Mouse (Mus musculus): ENCODE results near the gene Zcchc2. TPM values are rescaled to one million over a fixed set of nuclear protein-coding genes. Genes with fewer than 3 reads are reported as not detected.

Zcchc2 gene
- total RNA-seq, 2 experiments from 2014 or later: 8.6 to 9.6 TPM

DNA sequence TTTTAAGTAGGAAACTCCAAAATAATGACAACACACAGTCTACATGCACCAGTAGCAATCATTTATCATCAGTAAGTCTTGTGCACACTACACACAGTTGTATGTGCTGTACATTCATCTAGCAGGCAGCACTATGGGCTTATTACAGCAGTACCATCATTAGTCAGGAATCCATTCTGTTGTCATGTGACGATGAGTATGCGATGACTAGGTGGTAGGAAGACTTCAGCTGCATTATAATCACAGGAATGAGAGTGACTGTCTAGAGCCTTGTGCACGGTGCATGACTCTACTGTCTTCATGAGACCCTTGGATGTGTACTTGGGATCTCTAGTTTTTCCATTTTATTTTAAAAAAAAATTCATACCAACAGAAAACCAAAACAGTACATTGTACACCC lies 6.0 kb upstream of the Zcchc2 start:
- DNase-seq: no peak
- intact Hi-C loops (cut with DNase I): no loop called here

DNA sequence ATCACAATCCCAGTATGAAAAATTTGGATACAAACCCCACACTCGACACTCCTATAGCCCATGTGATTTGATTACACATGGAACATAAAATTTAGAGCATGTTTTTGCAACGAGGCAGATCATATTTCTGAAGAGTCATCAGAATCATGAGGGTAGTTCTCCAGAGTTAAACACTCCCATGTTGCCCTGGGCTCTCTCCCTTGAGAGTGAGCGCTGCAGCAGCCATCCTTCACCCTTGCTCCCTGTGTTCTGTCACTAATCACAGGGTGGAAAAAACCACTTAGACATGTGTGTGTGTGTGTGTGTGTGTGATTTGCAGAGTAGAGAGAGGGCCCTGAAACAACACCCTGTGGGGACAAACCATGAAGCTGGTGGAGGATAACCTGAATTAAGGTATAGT lies 2.0 kb upstream of the Zcchc2 start:
- no peak for DNase-seq
- intact Hi-C loops (cut with DNase I): no loop called here

DNA sequence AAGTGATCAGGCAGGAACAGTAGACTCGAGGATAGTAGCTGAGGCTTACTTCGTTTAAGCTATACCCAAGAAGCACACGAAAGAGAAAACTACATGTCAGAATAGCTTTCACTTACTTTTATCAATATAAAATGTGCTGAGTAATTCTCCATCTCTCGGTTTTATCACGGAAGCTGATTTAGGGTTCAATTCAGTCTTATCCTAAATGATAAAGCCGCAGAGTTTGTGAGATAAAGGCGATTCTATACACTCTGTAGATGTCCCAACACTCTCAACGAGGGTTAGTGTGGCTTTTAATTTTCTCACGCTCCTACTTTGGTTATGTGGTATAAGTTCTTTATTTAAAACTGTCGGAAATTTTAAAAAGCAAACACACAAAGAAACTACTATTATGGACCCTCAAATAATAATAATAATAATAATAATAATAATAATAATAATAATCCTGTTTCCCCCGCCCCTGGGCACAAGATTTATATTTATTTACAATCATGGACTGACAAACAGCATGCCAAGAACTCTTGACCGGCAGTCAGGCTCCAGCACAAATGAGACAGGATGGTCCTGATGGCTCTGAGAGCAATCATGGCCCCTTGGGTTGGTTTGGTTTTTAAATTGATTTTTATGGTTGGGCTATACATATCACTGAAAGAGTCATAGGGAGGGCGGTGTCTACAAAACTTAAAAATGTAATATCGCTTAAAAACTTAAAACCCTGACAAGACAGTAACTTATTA lies 1.1 kb upstream of the Zcchc2 start:
- DNase-seq: no peak
- intact Hi-C loops (cut with DNase I): no loop called here

- intact Hi-C loops (cut with DNase I): no loop called here
Measured at GRCm38 (mm10) chr1:105989640-105989984, 594 bp upstream of the Zcchc2 start.

DNA sequence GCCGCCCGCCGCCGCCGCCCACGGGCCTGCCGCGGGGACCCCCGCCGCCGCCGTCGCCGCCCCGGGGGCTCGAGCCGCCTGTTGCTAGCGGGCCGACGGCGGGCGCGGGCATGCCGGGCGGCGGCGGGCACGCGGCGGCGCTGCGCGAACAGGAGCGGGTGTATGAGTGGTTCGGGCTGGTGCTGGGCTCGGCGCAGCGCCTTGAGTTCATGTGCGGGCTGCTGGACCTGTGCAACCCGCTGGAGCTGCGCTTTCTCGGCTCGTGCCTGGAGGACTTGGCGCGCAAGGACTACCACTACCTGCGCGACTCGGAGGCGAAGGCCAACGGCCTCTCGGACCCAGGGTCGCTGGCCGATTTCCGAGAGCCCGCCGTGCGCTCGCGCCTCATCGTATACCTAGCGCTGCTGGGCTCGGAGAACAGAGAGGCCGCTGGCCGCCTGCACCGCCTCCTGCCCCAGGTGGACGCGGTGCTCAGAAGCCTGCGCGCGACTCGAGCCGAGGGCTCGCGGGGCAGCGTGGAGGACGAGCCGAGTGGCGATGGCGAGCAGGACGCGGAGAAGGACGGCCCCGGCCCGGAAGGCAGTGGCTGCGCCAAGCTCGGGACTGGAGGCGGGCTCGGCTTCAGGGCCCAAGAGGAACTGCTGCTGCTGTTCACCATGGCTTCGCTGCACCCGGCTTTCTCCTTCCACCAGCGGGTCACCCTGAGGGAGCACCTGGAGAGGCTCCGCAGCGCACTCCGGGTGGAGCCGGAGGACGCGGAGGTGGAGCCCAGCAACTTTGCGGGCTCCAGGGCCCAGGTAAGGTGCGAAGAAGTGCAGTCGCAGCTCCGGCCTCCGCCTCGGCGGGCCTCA lies 930 bp downstream of the Zcchc2 start:
- intact Hi-C loops (cut with DNase I): loop anchor here (2.0 to 10.0 kb wide), 4 partner anchors 44 to 326 kb away; partner anchors contain the start of genes Pign and Relch
- DNase-seq: peak; percentile 46 to 63

More at GRCm38 (mm10) chr1:105989640-105989984, 594 bp upstream of the Zcchc2 start:
- no peak for DNase-seq

GRCm38 (mm10) chr1:105991931-105992837 lies 2.0 kb downstream of the Zcchc2 start:
- intact Hi-C loops (cut with DNase I): loop anchor here (2.0 to 10.0 kb wide), 4 partner anchors 45 to 327 kb away; partner anchors contain the start of genes Pign and Relch
- no peak for DNase-seq

- no peak for DNase-seq
- intact Hi-C loops (cut with DNase I): loop anchor here (5.0 to 10.0 kb wide), 2 partner anchors 101 to 328 kb away; partner anchors contain the start of genes Pign and Relch
Measured at GRCm38 (mm10) chr1:105993196-105993595, 3.0 kb downstream of the Zcchc2 start.

GRCm38 (mm10) chr1:105993601-105994209 lies 3.5 kb downstream of the Zcchc2 start:
- peak; percentile 79 to 80 for DNase-seq
- intact Hi-C loops (cut with DNase I): loop anchor here (5.0 to 10.0 kb wide), 2 partner anchors 101 to 329 kb away; partner anchors contain the start of genes Pign and Relch

DNA sequence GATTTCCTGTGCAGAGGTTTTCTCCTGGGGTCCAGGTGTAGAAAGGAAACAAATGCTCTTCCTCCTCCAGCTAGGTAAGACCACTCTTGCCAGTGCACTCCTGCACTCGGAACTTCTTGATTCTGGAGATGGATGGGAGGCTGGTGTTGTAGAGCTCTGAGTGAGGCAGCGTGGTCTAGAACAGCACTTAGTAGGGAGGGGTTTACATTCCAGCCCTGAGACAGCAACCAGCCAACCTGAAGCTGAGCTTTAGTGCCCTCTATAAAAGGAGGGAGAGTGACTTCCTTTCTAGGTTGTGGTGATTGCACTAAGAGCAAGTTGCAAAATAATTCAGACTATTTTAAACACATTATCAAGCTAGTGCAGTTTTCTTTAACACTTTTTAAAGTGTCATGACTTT lies 5.8 kb downstream of the Zcchc2 start:
- no peak for DNase-seq
- intact Hi-C loops (cut with DNase I): loop anchor here (10.0 kb wide), 1 partner anchor 331 kb away; the partner anchor contains the start of genes Pign and Relch

DNA sequence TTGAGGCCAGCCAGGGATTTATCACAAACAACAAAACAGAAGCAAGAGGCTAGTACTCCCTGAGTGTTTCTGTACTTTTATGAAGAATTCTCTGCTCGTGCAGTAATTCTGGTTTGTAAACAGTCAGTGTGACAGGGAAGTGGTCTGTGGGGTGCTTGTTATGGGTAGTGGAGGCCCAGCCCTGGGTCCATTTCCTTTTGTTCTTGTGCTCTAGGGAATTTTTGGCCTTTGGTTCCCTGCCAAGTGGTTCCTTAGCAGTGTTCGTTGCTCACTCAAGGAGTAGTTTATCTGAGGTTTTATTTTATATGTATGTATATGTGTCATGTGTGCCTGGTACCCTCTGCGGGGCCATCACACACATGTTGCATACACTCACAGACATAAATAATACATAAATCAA lies 7.1 kb downstream of the Zcchc2 start:
- intact Hi-C loops (cut with DNase I): loop anchor here (10.0 kb wide), 1 partner anchor 332 kb away; the partner anchor contains the start of genes Pign and Relch
- no peak for DNase-seq

DNA sequence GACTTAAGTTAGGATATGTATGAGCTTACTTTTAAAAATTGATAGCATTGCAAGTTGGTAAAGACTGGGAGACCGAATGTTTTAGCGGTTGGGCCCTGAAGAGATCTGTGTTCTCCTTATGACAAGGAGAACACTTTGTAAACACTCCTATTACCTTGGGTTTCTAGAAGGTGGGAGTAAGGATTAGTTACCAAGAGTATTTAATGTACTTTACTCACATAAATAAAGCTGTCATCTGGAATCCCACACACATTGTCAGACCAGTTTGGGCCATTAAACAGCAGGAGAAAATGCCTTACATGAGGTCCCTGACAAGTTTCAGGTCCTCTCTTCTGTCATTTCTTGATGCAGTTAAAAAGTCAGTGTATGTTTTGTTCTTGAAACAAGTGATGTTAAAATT lies 9.6 kb downstream of the Zcchc2 start:
- intact Hi-C loops (cut with DNase I): loop anchor here (10.0 kb wide), 1 partner anchor 335 kb away; the partner anchor contains the start of genes Pign and Relch
- no peak for DNase-seq

DNA sequence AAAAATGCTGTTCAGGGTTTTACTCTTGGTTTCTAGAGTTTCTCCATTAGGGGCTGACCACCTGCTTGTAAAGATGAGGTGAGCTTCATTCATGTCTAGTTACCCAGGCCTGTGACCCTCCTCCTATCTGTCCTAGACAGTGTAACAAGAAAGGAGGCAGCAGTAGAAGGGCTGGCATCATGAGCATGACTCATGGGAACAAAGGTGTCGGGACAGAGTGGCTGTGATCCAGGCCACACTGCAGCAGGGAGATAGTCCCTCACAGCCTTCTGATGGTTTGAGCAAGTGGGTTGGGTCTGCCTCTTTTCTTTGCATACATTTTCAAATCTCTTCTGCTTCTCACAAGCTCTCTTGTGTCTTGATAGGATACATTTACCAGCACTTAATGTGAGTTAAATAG lies 17.4 kb downstream of the Zcchc2 start:
- DNase-seq: no peak
- intact Hi-C loops (cut with DNase I): no loop called here

- DNase-seq: no peak
- intact Hi-C loops (cut with DNase I): no loop called here
Measured at GRCm38 (mm10) chr1:106011097-106011496, 20.9 kb downstream of the Zcchc2 start.

GRCm38 (mm10) chr1:106013759-106014158 lies 23.6 kb downstream of the Zcchc2 start:
- intact Hi-C loops (cut with DNase I): no loop called here
- no peak for DNase-seq

DNA sequence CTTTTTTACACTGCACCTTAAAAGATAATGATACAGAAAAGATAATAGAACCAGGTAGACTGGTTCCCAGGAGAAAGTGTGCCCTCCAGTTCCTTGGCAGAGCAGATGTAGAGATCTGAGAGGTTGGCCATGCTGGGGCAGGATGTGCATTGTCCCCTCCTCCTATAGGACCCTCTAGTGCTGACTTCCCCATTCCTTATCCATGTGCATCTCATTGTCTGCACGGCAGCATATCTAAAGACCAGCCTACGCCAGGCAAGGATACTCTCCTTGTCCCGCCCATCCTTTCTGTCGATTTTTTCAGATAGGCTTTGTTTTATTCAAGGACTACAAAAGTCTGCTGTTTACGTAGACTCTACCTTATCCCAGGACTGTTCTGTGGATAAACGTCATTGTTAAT lies 26.1 kb downstream of the Zcchc2 start:
- no peak for DNase-seq
- intact Hi-C loops (cut with DNase I): no loop called here

GRCm38 (mm10) chr1:106019854-106020253 lies 29.6 kb downstream of the Zcchc2 start:
- no peak for DNase-seq
- intact Hi-C loops (cut with DNase I): no loop called here

DNA sequence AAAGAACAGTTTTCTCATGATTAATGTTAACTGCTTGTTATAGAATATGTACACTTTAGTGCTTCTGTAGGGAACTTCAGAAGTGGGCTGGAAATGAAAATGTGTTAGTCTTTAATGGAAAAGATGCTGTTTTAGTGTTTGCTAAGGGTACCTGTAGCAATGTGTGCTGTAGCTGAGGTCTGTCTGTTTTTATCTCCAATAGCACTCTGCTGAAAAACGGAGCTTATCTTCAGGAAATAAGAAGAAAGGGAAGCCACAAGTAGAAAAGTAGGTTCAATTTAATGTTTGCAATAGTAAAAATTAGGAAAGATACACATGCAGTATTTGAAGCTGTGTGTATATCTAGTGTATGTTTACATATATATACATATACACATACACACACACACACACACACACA lies 32.8 kb downstream of the Zcchc2 start:
- DNase-seq: no peak
- intact Hi-C loops (cut with DNase I): no loop called here

GRCm38 (mm10) chr1:106024254-106024653 lies 34.0 kb downstream of the Zcchc2 start:
- no peak for DNase-seq
- intact Hi-C loops (cut with DNase I): no loop called here

DNA sequence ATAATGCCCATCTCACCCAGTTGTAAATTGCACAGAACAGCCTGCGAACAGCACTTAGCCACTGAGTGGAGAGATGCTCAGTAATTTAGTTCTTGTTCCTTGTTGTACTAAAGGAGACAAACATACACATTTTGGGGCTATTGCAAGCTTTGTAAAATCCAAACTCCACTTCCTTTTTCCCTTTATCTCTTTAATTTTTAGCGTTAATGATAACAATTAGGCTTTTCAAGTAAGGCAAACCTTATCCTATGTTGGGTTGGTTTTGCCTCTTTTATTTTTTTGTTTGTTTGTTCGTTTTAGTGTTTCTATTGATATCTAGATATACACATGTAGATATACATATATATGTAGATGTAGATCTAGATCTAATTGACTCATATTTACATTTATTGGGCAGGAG lies 34.6 kb downstream of the Zcchc2 start:
- no peak for DNase-seq
- intact Hi-C loops (cut with DNase I): no loop called here

DNA sequence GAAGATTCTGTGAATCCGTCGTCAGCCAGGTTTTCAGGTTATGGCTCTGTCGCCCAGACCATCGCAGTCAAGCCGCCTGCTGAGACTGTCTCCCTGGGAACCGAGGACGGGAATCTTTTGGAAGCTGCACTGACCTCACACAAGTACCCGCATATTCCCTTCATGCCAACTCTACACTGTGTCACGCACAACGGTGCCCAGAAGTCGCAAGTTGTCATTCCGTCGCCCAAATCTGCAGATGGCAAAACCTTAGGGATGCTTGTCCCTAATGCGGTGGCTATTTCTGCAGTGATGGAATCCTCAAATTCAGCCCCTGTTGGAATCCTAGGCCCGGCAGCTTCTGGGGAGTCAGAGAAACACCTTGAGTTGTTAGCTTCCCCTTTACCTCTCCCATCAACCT lies 39.6 kb downstream of the Zcchc2 start:
- DNase-seq: no peak
- intact Hi-C loops (cut with DNase I): loop anchor here (10.0 kb wide), 1 partner anchor 285 kb away; no protein-coding TSS in a partner anchor
